Mouse (Mus musculus) heart, embryonic 11.5 days (tissue): Measurements from ENCODE around the gene Poln. TPM values are rescaled to one million over a fixed set of nuclear protein-coding genes. Genes with fewer than 3 reads are reported as not detected.

Experiments
- ATAC-seq: fragments of 200-750 bp; cut with Nextera tagmentation; replicated peaks from 2 replicates; pipeline ENCODE4 v1.8.0; 2017; ENCODE audit warnings: moderate library complexity; ENCODE audit not compliant: insufficient number of reproducible peaks, low FRiP score, low TSS enrichment
- H3K27ac ChIP-seq: fragments of 300-500 bp; sonication (generic); 2 replicates; pipeline ENCODE4 v1.5.1; 2014; ENCODE audit warnings: mild to moderate bottlenecking, low read depth, low read length
- H3K27me3 ChIP-seq: fragments of 300-500 bp; sonication (generic); 2 replicates; pipeline ENCODE4 v1.6.1; 2014; ENCODE audit warnings: mild to moderate bottlenecking, low read length, mixed read lengths; ENCODE audit not compliant: control insufficient read depth, insufficient read depth
- H3K36me3 ChIP-seq: fragments of 300-500 bp; sonication (generic); 2 replicates; pipeline ENCODE4 v1.6.1; 2014; ENCODE audit warnings: mild to moderate bottlenecking, low read length, moderate library complexity, mixed read lengths; ENCODE audit not compliant: control insufficient read depth, insufficient read depth
- H3K4me1 ChIP-seq: fragments of 300-500 bp; sonication (generic); 2 replicates; pipeline ENCODE4 v1.6.1; 2014; ENCODE audit warnings: low read length; ENCODE audit not compliant: control insufficient read depth, insufficient read depth
- H3K4me2 ChIP-seq: fragments of 300-500 bp; sonication (generic); 2 replicates; pipeline ENCODE4 v1.6.1; 2014; ENCODE audit warnings: mild to moderate bottlenecking, moderate library complexity
- H3K4me3 ChIP-seq: fragments of 300-500 bp; sonication (generic); 2 replicates; pipeline ENCODE4 v1.5.1; 2014; ENCODE audit warnings: low read depth, low read length
- H3K9ac ChIP-seq: fragments of 300-500 bp; sonication (generic); 2 replicates; pipeline ENCODE4 v1.6.1; 2014; ENCODE audit warnings: mild to moderate bottlenecking, low read depth, low read length, moderate library complexity
- H3K9me3 ChIP-seq: fragments of 300-500 bp; sonication (generic); replicated peaks from 2 replicates; pipeline ENCODE4 v1.6.1; 2016; ENCODE audit warnings: low read length; ENCODE audit not compliant: control insufficient read depth
- WGBS: fragments of 180-500 bp; shearing (Covaris S2); extraction: QIAGEN DNeasy Blood & Tissue Kit; methylation state at CpG from one replicate; pipeline ENCODE4 v1.1.7; 2014; ENCODE audit not compliant: insufficient replicate concordance; 5-methylcytosine and 5-hydroxymethylcytosine counted together
- polyA plus RNA-seq: library from polyadenylated mRNA; unstranded; fragments of >200 nt; fragmentation: Nextera tagmentation; extraction: Ambion mirVana; gene quantifications from 2 replicates; pipeline ENCODE4 v1.2.1, GENCODE M21; 2014

Poln gene
- polyA plus RNA-seq, 1 experiment from 2014 or later, result 0.52 TPM

DNA sequence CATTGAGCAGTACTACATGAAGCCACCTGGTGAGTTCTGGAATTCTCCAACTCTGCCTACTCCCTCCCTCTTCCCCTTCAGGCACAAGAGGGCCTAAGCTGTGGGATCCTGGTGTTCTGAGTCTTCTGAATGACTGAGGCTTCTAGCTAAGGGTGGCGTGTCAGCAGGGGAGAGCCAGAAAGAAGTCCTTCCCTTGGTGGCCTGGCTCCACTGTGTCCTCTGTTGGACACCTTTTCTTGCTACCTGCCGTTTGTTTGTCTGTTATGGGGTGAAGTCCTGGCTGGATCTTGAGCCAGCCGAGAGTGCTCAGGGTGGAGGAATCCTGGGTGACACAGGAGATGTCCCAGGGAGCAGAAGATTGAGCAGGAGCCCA is 170.8 kb downstream of the Poln start:
- no peak for ATAC-seq
- Histone ChIP-seq H3K4me2 (no peak overlapping the region), H3K27me3 (peaks cover 62% of the 10 kb centered on the region), H3K36me3 (no peaks in the 10 kb centered on the region), H3K9me3 (no peaks in the 10 kb centered on the region), H3K4me3 (no peak overlapping the region), H3K9ac (no peak overlapping the region), H3K27ac (no peak overlapping the region), H3K4me1 (peaks cover 6% of the 10 kb centered on the region; the same call in 1 of the 2 replicates)
- 74% methylated on average over 3 of the region's 3 CpGs for WGBS

DNA sequence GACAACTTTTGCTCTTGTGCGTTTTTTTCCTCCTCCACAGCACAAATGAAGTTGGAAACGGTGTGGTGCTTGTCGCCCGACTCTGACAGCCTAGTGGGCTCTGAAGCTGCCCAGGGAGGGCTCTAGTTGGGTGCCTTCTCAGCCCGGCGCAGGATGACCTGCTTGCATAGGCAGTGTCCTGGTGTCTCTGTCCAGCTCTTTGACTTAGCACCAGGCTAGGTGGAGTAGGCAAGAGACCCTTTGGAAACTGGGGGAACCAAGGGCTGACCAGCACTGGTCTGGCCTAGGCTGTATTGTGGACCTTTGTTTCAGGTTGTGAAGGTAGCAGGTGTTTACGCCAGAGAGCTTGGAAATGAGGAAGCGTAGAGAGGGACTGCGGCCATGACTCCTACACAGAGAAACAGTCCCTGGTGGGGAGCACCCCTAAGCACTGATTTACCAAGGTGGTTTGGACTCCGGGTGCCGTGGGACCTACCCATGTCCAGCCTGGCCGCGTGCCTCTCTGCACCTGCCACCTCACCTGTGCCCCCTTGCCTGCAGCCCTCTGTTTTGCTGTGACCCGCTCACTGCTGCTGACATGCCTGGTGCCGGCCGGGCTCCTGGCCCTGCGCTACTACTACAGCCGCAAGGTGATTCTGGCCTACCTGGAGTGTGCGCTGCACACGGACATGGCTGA is 171.3 kb downstream of the Poln start:
- peak overlapping the region; percentile 90 for H3K4me2 ChIP-seq
- H3K9ac ChIP-seq, result no peak overlapping the region
- H3K27ac ChIP-seq, result no peak overlapping the region
- H3K4me1 ChIP-seq, result peaks cover 6% of the 10 kb centered on the region; the same call in 1 of the 2 replicates
- no peaks in the 10 kb centered on the region for H3K36me3 ChIP-seq
- peak overlapping the region; percentile 57 for H3K4me3 ChIP-seq
- peaks cover 62% of the 10 kb centered on the region for H3K27me3 ChIP-seq
- no peaks in the 10 kb centered on the region for H3K9me3 ChIP-seq
- no peak for ATAC-seq
- WGBS, result 65% methylated on average over 20 of the region's 20 CpGs

DNA sequence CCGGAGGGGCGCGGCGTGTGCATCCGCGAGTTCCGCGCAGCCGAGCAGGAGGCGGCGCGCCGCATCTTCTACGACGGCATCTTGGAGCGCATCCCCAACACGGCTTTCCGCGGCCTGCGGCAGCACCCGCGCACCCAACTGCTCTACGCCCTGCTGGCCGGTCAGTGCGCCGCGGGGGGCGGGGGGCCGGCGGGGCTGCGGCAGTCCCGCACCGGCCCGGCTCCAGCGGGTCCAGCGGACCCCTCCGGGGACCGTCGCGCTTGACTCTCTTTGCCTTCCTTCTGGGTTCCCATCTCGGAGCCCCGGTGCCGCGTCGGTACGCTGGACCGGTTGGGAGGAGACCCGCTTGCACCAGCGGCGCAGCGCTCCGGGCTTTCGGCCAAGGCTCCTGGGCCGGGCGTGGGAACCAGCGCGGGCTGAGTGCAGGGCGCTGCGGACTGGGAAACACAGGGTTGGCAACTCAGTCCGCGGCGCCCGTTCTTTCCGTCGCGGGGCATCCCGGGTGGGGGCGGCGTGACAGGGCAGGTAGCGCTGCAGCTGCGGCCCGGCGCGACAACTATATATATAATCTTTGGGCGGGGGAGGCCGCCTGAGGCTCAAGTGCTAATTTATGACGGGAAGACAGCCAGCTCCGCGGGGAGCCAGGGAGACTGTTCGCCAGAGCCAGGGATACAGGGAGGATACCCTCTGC is 172.1 kb downstream of the Poln start:
- H3K9me3 ChIP-seq, result no peaks in the 10 kb centered on the region
- no peak; the same call in 1 of the 2 replicates for ATAC-seq
- H3K4me3 ChIP-seq, result peak overlapping the region; percentile 57
- H3K27me3 ChIP-seq, result peaks cover 62% of the 10 kb centered on the region
- peak overlapping the region; percentile 12; the same call in 1 of the 2 replicates for H3K9ac ChIP-seq
- peaks cover 6% of the 10 kb centered on the region; the same call in 1 of the 2 replicates for H3K4me1 ChIP-seq
- 1% methylated on average over 76 of the region's 80 CpGs for WGBS
- H3K4me2 ChIP-seq, result peak overlapping the region; percentile 90
- no peaks in the 10 kb centered on the region for H3K36me3 ChIP-seq
- H3K27ac ChIP-seq, result no peak overlapping the region

DNA sequence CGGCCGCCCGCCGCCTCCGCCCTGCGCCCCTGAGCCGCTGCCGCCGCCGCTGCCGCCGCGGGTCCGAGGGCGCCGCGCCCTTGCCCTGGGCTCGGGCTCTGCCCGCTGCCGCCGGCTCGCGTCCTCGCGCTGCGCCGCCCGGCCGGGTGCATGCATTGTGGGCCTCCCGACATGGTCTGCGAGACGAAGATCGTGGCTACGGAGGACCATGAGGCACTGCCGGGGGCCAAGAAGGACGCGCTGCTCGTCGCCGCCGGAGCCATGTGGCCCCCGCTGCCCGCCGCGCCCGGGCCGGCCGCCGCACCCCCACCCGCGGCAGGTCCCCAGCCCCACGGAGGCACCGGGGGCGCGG is 172.6 kb downstream of the Poln start:
- H3K27me3 ChIP-seq, result peaks cover 62% of the 10 kb centered on the region

DNA sequence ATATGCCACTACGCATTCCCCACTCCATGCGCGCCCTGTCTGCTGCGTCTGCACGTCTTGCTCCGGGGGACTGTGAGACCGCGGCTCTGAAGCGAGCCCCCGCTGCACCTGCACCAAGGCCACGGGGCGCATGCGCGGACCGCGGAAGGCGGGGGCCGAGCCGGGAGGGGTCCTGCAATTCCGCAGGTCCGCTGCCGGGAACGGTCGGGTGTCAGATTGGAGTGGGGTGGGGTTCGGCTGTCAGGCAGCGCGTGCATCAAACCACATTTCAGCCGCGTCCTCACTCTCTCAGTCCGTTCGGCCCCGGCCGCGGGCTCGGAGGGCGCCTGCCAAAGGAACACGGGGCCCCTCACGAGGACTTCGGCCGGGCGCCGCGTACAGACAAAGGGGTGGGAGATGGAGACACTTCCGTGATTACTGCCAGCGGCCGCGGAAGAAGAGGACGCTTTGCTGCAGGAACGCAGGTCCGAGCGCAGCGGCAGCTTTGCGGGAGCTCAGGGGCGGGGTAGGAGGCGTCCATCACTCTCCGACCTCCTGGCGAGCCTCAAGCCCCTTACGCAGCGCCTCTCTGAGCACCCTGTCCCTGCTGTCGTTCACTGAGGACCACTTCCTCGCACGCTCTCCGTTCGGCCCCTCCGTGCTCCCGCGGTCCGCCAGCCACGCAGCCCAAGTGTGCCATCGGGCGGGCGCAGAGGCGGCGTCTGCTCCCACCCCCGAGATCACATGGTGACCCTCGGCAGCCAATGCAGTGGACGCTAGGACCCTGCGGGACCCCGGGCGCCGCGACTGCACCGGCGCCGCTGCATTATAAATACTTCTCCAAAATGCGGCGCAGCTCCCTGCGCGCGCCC is 173.2 kb downstream of the Poln start, which contains the start of gene Nat8l:
Nat8l (plus strand) TSS at position 142 of the 851 bp plus-strand sequence.
- ATAC-seq, result peak; percentile 43; the same call in 1 of the 2 replicates

More for the DNA sequence above, 172.6 kb downstream of the Poln start:
- Histone ChIP-seq H3K36me3 (no peaks in the 10 kb centered on the region), H3K4me3 (peak overlapping the region; percentile 57), H3K27ac (no peak overlapping the region), H3K4me1 (peaks cover 6% of the 10 kb centered on the region; the same call in 1 of the 2 replicates), H3K9me3 (no peaks in the 10 kb centered on the region), H3K4me2 (peak overlapping the region; percentile 90), H3K9ac (peak overlapping the region; percentile 12; the same call in 1 of the 2 replicates)
- ATAC-seq, result no peak
- 2% methylated on average over 55 of the region's 55 CpGs for WGBS

DNA sequence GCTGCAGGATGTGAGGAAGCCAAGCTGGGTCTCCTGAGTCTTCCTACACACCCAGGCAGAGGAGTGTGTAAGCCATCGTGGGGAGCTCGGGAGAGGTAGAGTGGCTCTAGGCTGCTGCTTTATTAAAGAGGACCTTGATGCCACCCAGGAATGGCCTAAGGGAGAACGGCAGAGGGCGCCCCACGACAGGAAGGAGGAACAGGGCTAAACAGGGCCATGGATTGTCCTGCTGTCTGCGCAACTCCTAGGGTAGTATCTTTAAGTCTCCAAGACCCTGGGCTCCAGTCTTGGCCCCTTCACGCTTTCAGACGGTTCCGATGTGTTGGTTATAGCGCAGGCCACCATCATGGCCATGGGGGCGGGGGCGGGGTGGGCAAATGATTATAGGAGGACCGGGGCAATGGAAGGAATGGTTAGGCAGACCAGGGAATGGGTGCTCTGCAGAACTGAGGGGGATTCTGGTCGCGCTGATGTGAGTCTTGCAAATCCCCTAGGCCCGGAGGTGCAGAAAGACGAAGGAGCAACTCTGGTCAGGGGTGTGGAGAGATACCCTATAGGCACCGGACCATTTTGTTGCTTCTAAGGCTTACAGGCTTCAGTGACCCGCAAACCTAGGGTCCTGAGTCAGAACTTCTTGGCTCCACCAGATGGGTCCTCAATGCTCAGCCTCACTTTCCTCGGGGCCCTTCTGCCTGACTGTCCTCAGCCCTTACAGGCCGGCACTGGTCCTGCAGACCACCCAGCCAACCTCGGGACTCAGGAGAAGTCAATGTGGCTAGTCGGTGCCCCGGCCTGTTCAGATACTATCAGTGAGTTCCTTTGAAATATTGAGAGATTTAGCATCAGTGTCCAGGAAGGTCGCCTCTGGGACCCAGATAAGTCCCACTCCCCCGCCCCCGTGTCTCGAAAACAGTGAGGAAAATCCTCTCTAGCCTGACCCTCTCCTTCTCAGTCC is 174.3 kb downstream of the Poln start:
- Histone ChIP-seq H3K9ac (no peak overlapping the region), H3K4me3 (peak overlapping the region; percentile 57), H3K4me2 (peak overlapping the region; percentile 90), H3K9me3 (no peaks in the 10 kb centered on the region), H3K27ac (no peak overlapping the region), H3K36me3 (no peaks in the 10 kb centered on the region), H3K27me3 (peaks cover 60% of the 10 kb centered on the region), H3K4me1 (peaks cover 6% of the 10 kb centered on the region; the same call in 1 of the 2 replicates)
- WGBS, result 30% methylated on average over 28 of the region's 28 CpGs
- no peak for ATAC-seq

More for the DNA sequence above, 173.2 kb downstream of the Poln start, which contains the start of gene Nat8l:
- Histone ChIP-seq H3K27me3 (peaks cover 62% of the 10 kb centered on the region), H3K36me3 (no peaks in the 10 kb centered on the region), H3K9ac (peak within 1 kb of the TSS; percentile 12), H3K4me3 (peak within 1 kb of the TSS; percentile 57), H3K27ac (no peak within 1 kb of the TSS), H3K4me2 (peak within 1 kb of the TSS; percentile 90), H3K9me3 (no peaks in the 10 kb centered on the region), H3K4me1 (peaks cover 6% of the 10 kb centered on the region; the same call in 1 of the 2 replicates)
- under 1% methylated on average over 90 of the region's 90 CpGs for WGBS

DNA sequence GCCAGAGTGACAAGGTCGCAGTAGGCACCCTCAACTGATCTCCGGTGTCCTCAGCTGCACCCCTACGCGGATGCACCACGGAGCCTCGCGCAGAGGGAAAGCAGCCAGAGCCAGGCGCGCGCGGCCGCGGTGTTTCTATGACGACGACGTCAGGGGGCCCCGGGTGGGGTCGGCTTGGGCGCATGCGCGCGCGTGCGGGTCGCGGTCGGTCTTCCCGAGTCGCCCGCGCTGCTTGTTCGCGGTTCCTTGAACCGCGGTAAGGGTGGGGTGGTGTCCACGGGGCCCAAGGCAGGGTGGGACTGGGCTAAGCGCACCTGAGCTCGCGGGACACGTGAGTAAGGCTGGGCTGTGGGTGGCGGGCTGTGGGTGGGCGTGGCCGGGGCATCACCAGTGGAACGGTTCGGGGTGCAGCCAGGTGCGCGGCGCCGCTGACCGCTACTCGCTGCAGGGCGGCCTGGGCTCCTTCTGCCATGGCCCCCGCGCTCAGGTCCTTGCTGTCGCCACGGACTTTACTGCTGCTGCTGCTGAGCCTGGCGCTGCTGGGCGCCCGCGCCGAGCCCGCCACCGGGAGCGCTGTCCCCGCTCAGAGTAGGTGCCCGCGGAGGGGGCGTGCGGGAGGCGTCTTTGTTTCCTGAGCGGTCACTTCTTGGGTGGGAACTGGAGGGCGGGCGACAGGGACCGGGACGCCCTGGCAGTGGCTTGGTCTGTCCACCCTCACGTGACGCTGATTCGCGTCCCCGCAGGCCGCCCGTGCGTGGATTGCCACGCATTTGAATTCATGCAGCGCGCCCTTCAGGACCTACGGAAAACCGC is 185.7 kb downstream of the Poln start, which contains the start of gene Gm1673:
Gm1673 (plus strand) TSS at position 125 of the 813 bp plus-strand sequence.
- Histone ChIP-seq H3K9ac (peak within 1 kb of the TSS; percentile 71), H3K27ac (no peak within 1 kb of the TSS), H3K36me3 (no peaks in the 10 kb centered on the region), H3K9me3 (no peaks in the 10 kb centered on the region), H3K4me2 (peak within 1 kb of the TSS; percentile 88), H3K4me1 (peaks cover 6% of the 10 kb centered on the region; the same call in 1 of the 2 replicates), H3K27me3 (peaks cover 12% of the 10 kb centered on the region), H3K4me3 (peak within 1 kb of the TSS; percentile 73)
- ATAC-seq, result peak; percentile 76
- WGBS, result 1% methylated on average over 88 of the region's 88 CpGs
